Mouse (Mus musculus) cerebellum, postnatal 25 days (tissue): ENCODE data around the gene Fam135a.
A peak's percentile ranks its signal among the peaks of the same experiment; 100 is the strongest.

Source experiments
- DNase-seq, 2 experiments: peaks; one replicate each; pipeline ENCODE4 v3.0.0; 2021; ENCODE audit warnings: mixed read lengths in 2 of 2

Gene Fam135a

GRCm38 (mm10) chr1:24099926-24100869 lies at the start of gene Fam135a:
Gene Fam135a (minus strand): TSS chr1:24100341.
- DNase-seq: peak; percentile 92 to 97

- DNase-seq: no peak
Observed at GRCm38 (mm10) chr1:24143504-24143903, 43.4 kb upstream of the Fam135a start.

GRCm38 (mm10) chr1:24140555-24140954 lies 40.4 kb upstream of the Fam135a start:
- no peak for DNase-seq

GRCm38 (mm10) chr1:24137133-24137532 lies 37.0 kb upstream of the Fam135a start:
- DNase-seq: peak; percentile 87 to 90

- DNase-seq: peak in 1 of 2 experiments; percentile 10
Observed at GRCm38 (mm10) chr1:24134792-24135191, 34.7 kb upstream of the Fam135a start.

- DNase-seq: peak; percentile 12 to 13
Observed at GRCm38 (mm10) chr1:24133853-24134252, 33.7 kb upstream of the Fam135a start.

- no peak for DNase-seq
Observed at GRCm38 (mm10) chr1:24127866-24128265, 27.7 kb upstream of the Fam135a start.

GRCm38 (mm10) chr1:24124610-24125009 lies 24.5 kb upstream of the Fam135a start:
- DNase-seq: no peak

- no peak for DNase-seq
Observed at GRCm38 (mm10) chr1:24122582-24122981, 22.4 kb upstream of the Fam135a start.

- DNase-seq: no peak
Observed at GRCm38 (mm10) chr1:24107971-24108773, 8.0 kb upstream of the Fam135a start.

- DNase-seq: peak; percentile 29 to 56
Observed at GRCm38 (mm10) chr1:24107378-24107777, 7.2 kb upstream of the Fam135a start.

- DNase-seq: no peak
Observed at GRCm38 (mm10) chr1:24102579-24103149, 2.5 kb upstream of the Fam135a start.

GRCm38 (mm10) chr1:24100870-24101358 lies 773 bp upstream of the Fam135a start:
- peak in 1 of 2 experiments; percentile 17 for DNase-seq

GRCm38 (mm10) chr1:24099541-24099925 lies 608 bp downstream of the Fam135a start:
- no peak for DNase-seq

- DNase-seq: no peak
Observed at GRCm38 (mm10) chr1:24097541-24097940, 2.6 kb downstream of the Fam135a start.

GRCm38 (mm10) chr1:24092414-24092813 lies 7.7 kb downstream of the Fam135a start:
- DNase-seq: no peak

- peak in 1 of 2 experiments; percentile 14 for DNase-seq
Observed at GRCm38 (mm10) chr1:24090603-24091002, 9.5 kb downstream of the Fam135a start.

- DNase-seq: peak; percentile 22 to 43
Observed at GRCm38 (mm10) chr1:24090094-24090493, 10.0 kb downstream of the Fam135a start.

- DNase-seq: peak; percentile 30 to 51
Observed at GRCm38 (mm10) chr1:24086176-24086575, 14.0 kb downstream of the Fam135a start.

- peak in 1 of 2 experiments; percentile 12 for DNase-seq
Observed at GRCm38 (mm10) chr1:24074396-24074795, 25.7 kb downstream of the Fam135a start.

- DNase-seq: peak; percentile 26 to 39
Observed at GRCm38 (mm10) chr1:24073386-24074248, 26.5 kb downstream of the Fam135a start.

- DNase-seq: no peak
Observed at GRCm38 (mm10) chr1:24068830-24069229, 31.3 kb downstream of the Fam135a start.
